Mouse (Mus musculus) CH12.LX (cell line): Measurements from ENCODE around the gene Kit. TPM values are rescaled to one million over a fixed set of nuclear protein-coding genes. Genes with fewer than 3 reads are reported as not detected.

Experiments used
- DNase-seq: peaks from one replicate; pipeline ENCODE4 v3.0.0-alpha.2; 2013; ENCODE audit errors: extremely low read depth
- H3K27ac ChIP-seq: 2 replicates; pipeline ENCODE4 v1.5.1; 2012; ENCODE audit warnings: low read depth, mild to moderate bottlenecking, control low read depth, moderate library complexity; ENCODE audit not compliant: insufficient read depth
- H3K27me3 ChIP-seq: replicated peaks from 2 replicates; pipeline ENCODE3; 2012; ENCODE audit warnings: inconsistent platforms
- H3K36me3 ChIP-seq, 2 experiments: replicated peaks in 1 of 2; 2 replicates each; pipeline versions ENCODE3 to v1.6.1; 2012; ENCODE audit warnings: inconsistent platforms in 1 of 2, low read length in 1 of 2, mild to moderate bottlenecking in 1 of 2, mixed read lengths in 1 of 2, moderate library complexity in 1 of 2; ENCODE audit not compliant: control insufficient read depth in 1 of 2, insufficient read depth in 1 of 2
- H3K4me1 ChIP-seq, 2 experiments: 2 replicates each; pipeline ENCODE4 v1.6.1; 2012; ENCODE audit warnings: inconsistent platforms in 1 of 2, moderate library complexity in 1 of 2; ENCODE audit not compliant: insufficient read depth in 2 of 2, control insufficient read depth in 1 of 2
- H3K4me2 ChIP-seq: 2 replicates; pipeline ENCODE4 v1.6.1; 2012; ENCODE audit warnings: low read depth, mild to moderate bottlenecking, control low read depth; ENCODE audit not compliant: poor library complexity, insufficient read depth, severe bottlenecking
- H3K4me3 ChIP-seq, 3 experiments: fragments of 150-350 bp in 1 of 3; sonication (generic) in 1 of 3; replicated peaks in 1 of 3; 2 replicates each; pipeline versions ENCODE3 to v1.5.1; 2011 to 2012; ENCODE audit warnings: low read depth in 2 of 3, low read length in 2 of 3, mild to moderate bottlenecking in 2 of 3, moderate library complexity in 2 of 3, control low read depth in 1 of 3, improper control_type of control experiment in 1 of 3, inconsistent platforms in 1 of 3, mixed read lengths in 1 of 3; ENCODE audit not compliant: poor library complexity in 1 of 3
- H3K79me2 ChIP-seq: replicated peaks from 2 replicates; pipeline ENCODE4 v1.6.1; 2012; ENCODE audit warnings: mild to moderate bottlenecking, moderate library complexity; ENCODE audit not compliant: control insufficient read depth, poor library complexity, insufficient read depth, severe bottlenecking; ENCODE audit errors: extremely low read depth
- H3K9ac ChIP-seq: 2 replicates; pipeline ENCODE4 v1.6.1; 2012; ENCODE audit warnings: low read depth, mild to moderate bottlenecking, control low read depth, moderate library complexity; ENCODE audit not compliant: insufficient read depth
- H3K9me3 ChIP-seq: replicated peaks from 2 replicates; pipeline ENCODE3; 2012; ENCODE audit warnings: low read length, inconsistent platforms, mixed read lengths
- CHD1 ChIP-seq: IDR thresholded peaks from 2 replicates; pipeline ENCODE4 v1.6.1; 2012; ENCODE audit warnings: low read depth, low read length, improper control_type of control experiment, inconsistent platforms
- E2F4 ChIP-seq: IDR thresholded peaks from 2 replicates; pipeline ENCODE4 v1.6.1; 2011; ENCODE audit warnings: low read depth, low read length, improper control_type of control experiment; ENCODE audit not compliant: insufficient replicate concordance
- ELF1 ChIP-seq: IDR thresholded peaks from 2 replicates; pipeline ENCODE4 v1.6.1; 2014; ENCODE audit warnings: low read depth, mild to moderate bottlenecking, inconsistent platforms, low read length, improper control_type of control experiment
- ETS1 ChIP-seq: conservative IDR thresholded peaks from 2 replicates; pipeline ENCODE4 v1.6.1; 2012; ENCODE audit warnings: low read depth, mild to moderate bottlenecking, inconsistent platforms, low read length, improper control_type of control experiment, moderate library complexity
- JUN ChIP-seq: IDR thresholded peaks from 2 replicates; pipeline ENCODE4 v1.6.1; 2011; ENCODE audit warnings: low read depth, mild to moderate bottlenecking, low read length, improper control_type of control experiment, moderate library complexity; ENCODE audit not compliant: insufficient read depth
- KAT2A ChIP-seq: IDR thresholded peaks from 2 replicates; pipeline ENCODE4 v1.6.1; 2012; ENCODE audit warnings: low read length, improper control_type of control experiment, inconsistent platforms; ENCODE audit not compliant: insufficient replicate concordance
- MAFK ChIP-seq: IDR thresholded peaks from 2 replicates; pipeline ENCODE4 v1.6.1; 2011; ENCODE audit warnings: low read length, improper control_type of control experiment; ENCODE audit not compliant: insufficient replicate concordance
- MAX ChIP-seq: IDR thresholded peaks from 2 replicates; pipeline ENCODE4 v1.6.1; 2011; ENCODE audit warnings: low read length, improper control_type of control experiment
- MEF2A ChIP-seq: IDR thresholded peaks from 2 replicates; pipeline ENCODE4 v1.6.1; 2014; ENCODE audit warnings: low read depth, mild to moderate bottlenecking, inconsistent platforms, low read length, improper control_type of control experiment, borderline replicate concordance
- MXI1 ChIP-seq: IDR thresholded peaks from 2 replicates; pipeline ENCODE4 v1.6.1; 2011; ENCODE audit warnings: mild to moderate bottlenecking, low read depth, low read length, improper control_type of control experiment
- PAX5 ChIP-seq: IDR thresholded peaks from 2 replicates; pipeline ENCODE4 v1.6.1; 2012; ENCODE audit warnings: low read length, inconsistent platforms, mixed read lengths
- POLR2A ChIP-seq: IDR thresholded peaks from 2 replicates; pipeline ENCODE4 v1.6.1; 2011; ENCODE audit warnings: low read depth, mild to moderate bottlenecking, improper control_type of control experiment, low read length
- POLR2AphosphoS2 ChIP-seq: IDR thresholded peaks from 2 replicates; pipeline ENCODE4 v1.6.1; 2011; ENCODE audit warnings: low read depth, low read length, improper control_type of control experiment
- SMC3 ChIP-seq: IDR thresholded peaks from 2 replicates; pipeline ENCODE4 v1.6.1; 2011; ENCODE audit warnings: low read depth, low read length, improper control_type of control experiment
- TBP ChIP-seq: conservative IDR thresholded peaks from 2 replicates; pipeline ENCODE4 v1.6.1; 2011; ENCODE audit warnings: low read depth, low read length, improper control_type of control experiment
- TCF12 ChIP-seq: IDR thresholded peaks from 2 replicates; pipeline ENCODE4 v1.6.1; 2014; ENCODE audit warnings: low read depth, mild to moderate bottlenecking, inconsistent platforms, low read length, improper control_type of control experiment
- USF1 ChIP-seq: IDR thresholded peaks from 2 replicates; pipeline ENCODE4 v1.6.1; 2014; ENCODE audit warnings: low read depth, mild to moderate bottlenecking, inconsistent platforms, low read length, improper control_type of control experiment
- USF2 ChIP-seq: conservative IDR thresholded peaks from 2 replicates; pipeline ENCODE4 v1.6.1; 2011; ENCODE audit warnings: low read depth, low read length, improper control_type of control experiment
- ZKSCAN1 ChIP-seq: IDR thresholded peaks from 2 replicates; pipeline ENCODE4 v1.6.1; 2012; ENCODE audit warnings: low read depth, inconsistent platforms, low read length, improper control_type of control experiment, borderline replicate concordance
- ZMIZ1 ChIP-seq: IDR thresholded peaks from 2 replicates; pipeline ENCODE4 v1.6.1; 2012; ENCODE audit warnings: low read depth, mild to moderate bottlenecking, inconsistent platforms, low read length, improper control_type of control experiment
- ZNF384 ChIP-seq: IDR thresholded peaks from 2 replicates; pipeline ENCODE4 v1.6.1; 2012; ENCODE audit warnings: low read depth, low read length, improper control_type of control experiment, inconsistent platforms
- dilution Hi-C: fragments of 300-500 bp; cut with MboI; formaldehyde crosslinking; loops from 2 replicates; pipeline ENCODE4 v1.14.3; 2020; ENCODE audit warnings: low sequenced_read_pairs; ENCODE audit not compliant: extremely low pct_unique_long_range_greater_than_20kb, extremely low pct_ligation_motif_present
- in situ Hi-C: fragments of 300-500 bp; cut with MboI; formaldehyde crosslinking; loops from 3 replicates; pipeline ENCODE4 v1.14.3; 2019; ENCODE audit warnings: low sequenced_read_pairs, low pct_ligation_motif_present, low pct_unique_long_range_greater_than_20kb, mixed read lengths
- polyA plus RNA-seq: library from polyadenylated mRNA; unstranded; fragments of >175 nt; gene quantifications from 2 replicates; pipeline ENCODE4 v1.2.1, GENCODE M21; 2012; ENCODE audit warnings: low read depth; ENCODE audit not compliant: insufficient read length
- total RNA-seq, 2 experiments: library from RNA; depleted of rRNA; stranded (reverse); fragments of 300-350 nt in 1 of 2; fragments of >200 nt in 1 of 2; gene quantifications; 2 replicates each; pipeline ENCODE4 v1.2.3; 2012 to 2014

Gene Kit
- total RNA-seq (2012; rRNA removed): 0.13 TPM in 1 of 2 replicates, not detected in the other
- not detected in 2 replicates for total RNA-seq (2014; rRNA removed)
- polyA plus RNA-seq: 0.37 and 0.64 TPM in 2 replicates

GRCm38 (mm10) chr5:75574852-75575566 is at the start of gene Kit:
Kit (plus strand) TSS chr5:75574916.
- Histone ChIP-seq H3K9me3 (peaks cover 31% of the 10 kb centered on the region), H3K36me3 (no peaks in the 10 kb centered on the region), H3K27ac (no peak within 1 kb of the TSS), H3K79me2 (no peaks in the 10 kb centered on the region), H3K4me2 (no peak within 1 kb of the TSS), H3K9ac (no peak within 1 kb of the TSS), H3K27me3 (no peaks in the 10 kb centered on the region), H3K4me3 (no peak within 1 kb of the TSS), H3K4me1 (peaks cover 0 to 7% of the 10 kb centered on the region in 2 experiments; a peak in 1 of 4 replicates)
- dilution Hi-C loops (no loop called here), in situ Hi-C loops (no loop called here)
- TF ChIP-seq KAT2A: no peak
- TF ChIP-seq E2F4: no peak
- no peak for TF ChIP-seq USF2
- no peak for TF ChIP-seq CHD1
- TF ChIP-seq USF1: no peak
- TF ChIP-seq POLR2A: no peak
- no peak for TF ChIP-seq ZNF384
- no peak for TF ChIP-seq SMC3
- TF ChIP-seq ELF1: no peak
- TF ChIP-seq MAX: no peak
- no peak for TF ChIP-seq MXI1
- TF ChIP-seq POLR2AphosphoS2: no peak
- TF ChIP-seq TCF12: no peak
- no peak for TF ChIP-seq JUN
- TF ChIP-seq ETS1: no peak
- TF ChIP-seq TBP: no peak
- no peak for TF ChIP-seq ZKSCAN1
- no peak for TF ChIP-seq MAFK
- DNase-seq: no peak

- dilution Hi-C loops (no loop called here), in situ Hi-C loops (no loop called here)
- no peak overlapping the region for H3K4me2 ChIP-seq
- H3K9me3 ChIP-seq: peaks cover 3% of the 10 kb centered on the region
- H3K4me1 ChIP-seq: no peaks in the 10 kb centered on the region
- H3K36me3 ChIP-seq: no peaks in the 10 kb centered on the region
- DNase-seq: no peak
- TF ChIP-seq ZMIZ1 (no peak), PAX5 (no peak), MEF2A (no peak)
- no peak overlapping the region for H3K9ac ChIP-seq
- no peaks in the 10 kb centered on the region for H3K27me3 ChIP-seq
- no peak overlapping the region for H3K4me3 ChIP-seq
- H3K79me2 ChIP-seq: no peaks in the 10 kb centered on the region
- H3K27ac ChIP-seq: no peak overlapping the region
These were observed 38.6 kb upstream of the Kit start for GRCm38 (mm10) chr5:75536156-75536555.
